Mouse (Mus musculus) layer of hippocampus, adult 11-12 months (tissue): ENCODE measurements at regions not wholly inside any gene's neighbourhood (a gene's known extent, or its start where the extent isn't known, plus 50 kb on each side); places are given as distances from the start of the nearest gene placed in this dataset.

Experiments used
- DNase-seq: peaks from one replicate; pipeline ENCODE4 v3.0.0; 2022; ENCODE audit warnings: low spot score

GRCm38 (mm10) chr9:31971801-31972628 lies 58.8 kb upstream of the Barx2 start:
- DNase-seq: peak; percentile 80

- no peak for DNase-seq
Observed at GRCm38 (mm10) chr9:31972629-31972993, 59.3 kb upstream of the Barx2 start.

- no peak for DNase-seq
Observed at GRCm38 (mm10) chr9:31976191-31976590, 62.9 kb upstream of the Barx2 start.

- DNase-seq: no peak
Observed at GRCm38 (mm10) chr9:31978071-31978470, 64.8 kb upstream of the Barx2 start.

- no peak for DNase-seq
Observed at GRCm38 (mm10) chr9:31979211-31979610, 65.9 kb upstream of the Barx2 start.

- DNase-seq: no peak
Observed at GRCm38 (mm10) chr9:31980459-31980858, 67.2 kb upstream of the Barx2 start.

GRCm38 (mm10) chr9:31983759-31984586 lies 70.7 kb upstream of the Barx2 start:
- no peak for DNase-seq

GRCm38 (mm10) chr9:31988826-31989225 lies 75.6 kb upstream of the Barx2 start:
- no peak for DNase-seq

- DNase-seq: peak; percentile 26
Observed at GRCm38 (mm10) chr9:31989581-31990360, 76.5 kb upstream of the Barx2 start.

- DNase-seq: no peak
Observed at GRCm38 (mm10) chr9:31990456-31990855, 77.2 kb upstream of the Barx2 start.

GRCm38 (mm10) chr9:31993631-31994601 lies 80.7 kb upstream of the Barx2 start:
- no peak for DNase-seq

- DNase-seq: no peak
Observed at GRCm38 (mm10) chr9:31995101-31995500, 81.8 kb upstream of the Barx2 start.

- DNase-seq: no peak
Observed at GRCm38 (mm10) chr9:31995700-31996099, 82.4 kb upstream of the Barx2 start.

GRCm38 (mm10) chr9:31996466-31997177 lies 83.4 kb upstream of the Barx2 start:
- DNase-seq: no peak

- peak; percentile 29 for DNase-seq
Observed at GRCm38 (mm10) chr9:31997178-31998097, 84.2 kb upstream of the Barx2 start.

- DNase-seq: no peak
Observed at GRCm38 (mm10) chr9:31998488-31999280, 85.4 kb upstream of the Barx2 start.

GRCm38 (mm10) chr9:31999760-32000159 lies 86.5 kb upstream of the Barx2 start:
- no peak for DNase-seq

GRCm38 (mm10) chr9:32002924-32003323 lies 89.7 kb upstream of the Barx2 start:
- no peak for DNase-seq

GRCm38 (mm10) chr9:32003730-32004129 lies 90.5 kb upstream of the Barx2 start:
- no peak for DNase-seq
